Mouse (Mus musculus) limb, embryonic 14.5 days (tissue): Measurements from ENCODE around the gene Rln1. TPM values are rescaled to one million over a fixed set of nuclear protein-coding genes. Genes with fewer than 3 reads are reported as not detected.

ENCODE experiments used
- ATAC-seq: fragments of 200-750 bp; cut with Nextera tagmentation; 2 replicates; pipeline ENCODE4 v1.8.0; 2017; ENCODE audit warnings: low read depth, moderate number of reproducible peaks, moderate TSS enrichment; ENCODE audit not compliant: low FRiP score
- DNase-seq: peaks from one replicate; pipeline ENCODE4 v3.0.0-alpha.2; 2015; ENCODE audit warnings: low spot score
- H3K27ac ChIP-seq: fragments of 300-500 bp; sonication (generic); replicated peaks from 2 replicates; pipeline ENCODE4 v1.5.1; 2014; ENCODE audit warnings: low read depth, mild to moderate bottlenecking, low read length, moderate library complexity, mixed read lengths
- H3K27me3 ChIP-seq: fragments of 300-500 bp; sonication (generic); 2 replicates; pipeline ENCODE4 v1.6.1; 2014; ENCODE audit warnings: low read length, mixed read lengths; ENCODE audit not compliant: control insufficient read depth, insufficient read depth
- H3K36me3 ChIP-seq: fragments of 300-500 bp; sonication (generic); 2 replicates; pipeline ENCODE4 v1.6.1; 2014; ENCODE audit warnings: mild to moderate bottlenecking, low read length, moderate library complexity, mixed read lengths; ENCODE audit not compliant: control insufficient read depth, insufficient read depth
- H3K4me1 ChIP-seq: fragments of 300-500 bp; sonication (generic); 2 replicates; pipeline ENCODE4 v1.6.1; 2014; ENCODE audit warnings: antibody characterized with exemption, low read length, mixed read lengths; ENCODE audit not compliant: control insufficient read depth, insufficient read depth
- H3K4me2 ChIP-seq: fragments of 300-500 bp; sonication (generic); replicated peaks from 2 replicates; pipeline ENCODE4 v1.6.1; 2014; ENCODE audit warnings: low read depth, mild to moderate bottlenecking, low read length, moderate library complexity; ENCODE audit not compliant: severe bottlenecking
- H3K4me3 ChIP-seq: fragments of 300-500 bp; sonication (generic); replicated peaks from 2 replicates; pipeline ENCODE4 v1.5.1; 2014; ENCODE audit warnings: low read length
- H3K9ac ChIP-seq: fragments of 300-500 bp; sonication (generic); 2 replicates; pipeline ENCODE4 v1.6.1; 2014; ENCODE audit warnings: mild to moderate bottlenecking, low read depth, low read length, moderate library complexity; ENCODE audit not compliant: severe bottlenecking
- H3K9me3 ChIP-seq: fragments of 300-500 bp; sonication (generic); 2 replicates; pipeline ENCODE4 v1.6.1; 2016; ENCODE audit warnings: low read length; ENCODE audit not compliant: control insufficient read depth
- POLR2A ChIP-seq: fragments of 200-500 bp; IDR thresholded peaks from 2 replicates; pipeline ENCODE4 v1.8.0; 2012; ENCODE audit warnings: inconsistent platforms, mild to moderate bottlenecking, moderate library complexity, borderline replicate concordance; ENCODE audit not compliant: insufficient read depth, insufficient read length; ENCODE audit errors: extremely low read depth
- WGBS: fragments of 180-500 bp; shearing (Covaris S2); extraction: QIAGEN DNeasy Blood & Tissue Kit; methylation state at CpG from one replicate; pipeline ENCODE4 v1.1.7; 2014; 5-methylcytosine and 5-hydroxymethylcytosine counted together
- polyA plus RNA-seq, 2 experiments: library from polyadenylated mRNA; depleted of rRNA in 1 of 2; stranded (reverse) in 1 of 2; unstranded in 1 of 2; fragments of >200 nt; fragmentation: Nextera tagmentation in 1 of 2; extraction: Ambion mirVana in 1 of 2; gene quantifications; 2 replicates each; pipeline versions ENCODE4 v1.2.1 to v1.2.3; 2012 to 2014

Gene Rln1
- polyA plus RNA-seq, 2 experiments = 0.19 TPM; not detected in 1

- Histone ChIP-seq H3K36me3 (peaks cover 39% of the 10 kb centered on the region), H3K9ac (no peak overlapping the region), H3K4me1 (no peaks in the 10 kb centered on the region), H3K27ac (no peak overlapping the region), H3K27me3 (no peaks in the 10 kb centered on the region), H3K4me3 (no peak overlapping the region), H3K9me3 (no peaks in the 10 kb centered on the region), H3K4me2 (no peak overlapping the region)
- ATAC-seq (no peak), DNase-seq (no peak)
- TF ChIP-seq POLR2A = no peak
Observed at GRCm38 (mm10) chr19:29308832-29309231, 25.6 kb downstream of the Rln1 start.

GRCm38 (mm10) chr19:29302119-29302518 lies 32.4 kb downstream of the Rln1 start:
- H3K27me3 ChIP-seq = no peaks in the 10 kb centered on the region
- H3K4me2 ChIP-seq = no peak overlapping the region
- no peak for ATAC-seq
- no peaks in the 10 kb centered on the region for H3K9me3 ChIP-seq
- no peak overlapping the region for H3K27ac ChIP-seq
- H3K9ac ChIP-seq = no peak overlapping the region
- TF ChIP-seq POLR2A = no peak
- DNase-seq = no peak
- H3K4me1 ChIP-seq = no peaks in the 10 kb centered on the region
- 88% methylated on average over 2 of the region's 2 CpGs for WGBS
- H3K4me3 ChIP-seq = no peak overlapping the region
- peaks cover 42% of the 10 kb centered on the region for H3K36me3 ChIP-seq

- WGBS = 87% methylated on average over 13 of the region's 13 CpGs
- DNase-seq = no peak
- Histone ChIP-seq H3K4me1 (no peaks in the 10 kb centered on the region), H3K9me3 (no peaks in the 10 kb centered on the region), H3K36me3 (peaks cover 46% of the 10 kb centered on the region), H3K27ac (no peak overlapping the region), H3K9ac (no peak overlapping the region), H3K27me3 (no peaks in the 10 kb centered on the region), H3K4me2 (no peak overlapping the region), H3K4me3 (no peak overlapping the region)
- no peak for ATAC-seq
- no peak for TF ChIP-seq POLR2A
Observed at GRCm38 (mm10) chr19:29300919-29301318, 33.6 kb downstream of the Rln1 start.

GRCm38 (mm10) chr19:29297366-29297765 lies 37.1 kb downstream of the Rln1 start:
- Histone ChIP-seq H3K9ac (no peak overlapping the region), H3K9me3 (no peaks in the 10 kb centered on the region), H3K36me3 (peaks cover 42% of the 10 kb centered on the region), H3K27ac (no peak overlapping the region), H3K4me3 (no peak overlapping the region), H3K27me3 (no peaks in the 10 kb centered on the region), H3K4me1 (no peaks in the 10 kb centered on the region), H3K4me2 (no peak overlapping the region)
- TF ChIP-seq POLR2A = no peak
- ATAC-seq (no peak), DNase-seq (no peak)
- WGBS = 98% methylated on average over 1 of the region's 1 CpGs

- Histone ChIP-seq H3K4me2 (no peak overlapping the region), H3K36me3 (peaks cover 48% of the 10 kb centered on the region), H3K9ac (no peak overlapping the region), H3K9me3 (no peaks in the 10 kb centered on the region), H3K27me3 (no peaks in the 10 kb centered on the region), H3K27ac (no peak overlapping the region), H3K4me1 (no peaks in the 10 kb centered on the region), H3K4me3 (no peak overlapping the region)
- no peak for TF ChIP-seq POLR2A
- no peak for DNase-seq
- no peak for ATAC-seq
Observed at GRCm38 (mm10) chr19:29296166-29296565, 38.3 kb downstream of the Rln1 start.

GRCm38 (mm10) chr19:29294756-29295155 lies 39.7 kb downstream of the Rln1 start:
- H3K4me2 ChIP-seq = no peak overlapping the region
- no peaks in the 10 kb centered on the region for H3K9me3 ChIP-seq
- no peak for TF ChIP-seq POLR2A
- no peaks in the 10 kb centered on the region for H3K27me3 ChIP-seq
- H3K9ac ChIP-seq = no peak overlapping the region
- 54% methylated on average over 2 of the region's 2 CpGs for WGBS
- DNase-seq = no peak
- no peak overlapping the region for H3K27ac ChIP-seq
- no peak overlapping the region for H3K4me3 ChIP-seq
- ATAC-seq = no peak
- no peaks in the 10 kb centered on the region for H3K4me1 ChIP-seq
- peaks cover 42% of the 10 kb centered on the region for H3K36me3 ChIP-seq
